Mouse (Mus musculus) heart, embryonic 15.5 days (tissue): Measurements from ENCODE around the gene Rbfox1. TPM values are rescaled to one million over a fixed set of nuclear protein-coding genes. Genes with fewer than 3 reads are reported as not detected.

ENCODE experiments used
- ATAC-seq: fragments of 200-750 bp; cut with Nextera tagmentation; replicated peaks from 2 replicates; pipeline ENCODE4 v1.8.0; 2017; ENCODE audit warnings: low read depth, moderate TSS enrichment; ENCODE audit not compliant: insufficient number of reproducible peaks, insufficient read depth, low FRiP score
- H3K27ac ChIP-seq: fragments of 300-500 bp; sonication (generic); 2 replicates; pipeline ENCODE4 v1.5.1; 2015; ENCODE audit warnings: mild to moderate bottlenecking, inconsistent platforms
- H3K27me3 ChIP-seq: fragments of 300-500 bp; sonication (generic); 2 replicates; pipeline ENCODE4 v1.6.1; 2015; ENCODE audit warnings: inconsistent platforms
- H3K36me3 ChIP-seq: fragments of 300-500 bp; sonication (generic); 2 replicates; pipeline ENCODE4 v1.6.1; 2015; ENCODE audit warnings: mild to moderate bottlenecking, inconsistent platforms
- H3K4me1 ChIP-seq: fragments of 300-500 bp; sonication (generic); replicated peaks from 2 replicates; pipeline ENCODE4 v1.6.1; 2015; ENCODE audit warnings: inconsistent platforms
- H3K4me2 ChIP-seq: fragments of 300-500 bp; sonication (generic); 2 replicates; pipeline ENCODE4 v1.6.1; 2015; ENCODE audit warnings: inconsistent platforms, mild to moderate bottlenecking, moderate library complexity
- H3K4me3 ChIP-seq: fragments of 300-500 bp; sonication (generic); 2 replicates; pipeline ENCODE4 v1.5.1; 2015; ENCODE audit warnings: mild to moderate bottlenecking, inconsistent platforms
- H3K9ac ChIP-seq: fragments of 300-500 bp; sonication (generic); 2 replicates; pipeline ENCODE4 v1.6.1; 2015; ENCODE audit warnings: mild to moderate bottlenecking, inconsistent platforms
- H3K9me3 ChIP-seq: fragments of 300-500 bp; sonication (generic); replicated peaks from 2 replicates; pipeline ENCODE4 v1.6.1; 2016; ENCODE audit warnings: inconsistent platforms
- WGBS: fragments of 180-500 bp; shearing (Covaris S2); methylation state at CpG from one replicate; pipeline ENCODE4 v1.1.7; 2015; ENCODE audit warnings: mixed read lengths; 5-methylcytosine and 5-hydroxymethylcytosine counted together
- polyA plus RNA-seq: library from polyadenylated mRNA; unstranded; fragments of >200 nt; fragmentation: Nextera tagmentation; extraction: Ambion mirVana; gene quantifications from 2 replicates; pipeline ENCODE4 v1.2.1, GENCODE M21; 2015

Rbfox1 gene
- polyA plus RNA-seq, 1 experiment from 2014 or later = 4.9 TPM

GRCm38 (mm10) chr16:6365793-6366192 is 480.6 kb downstream of the Rbfox1 start:
- Histone ChIP-seq H3K9ac (no peak overlapping the region), H3K4me3 (no peak overlapping the region), H3K27ac (no peak overlapping the region), H3K9me3 (no peaks in the 10 kb centered on the region), H3K4me1 (no peaks in the 10 kb centered on the region), H3K27me3 (no peaks in the 10 kb centered on the region), H3K4me2 (no peak overlapping the region), H3K36me3 (no peaks in the 10 kb centered on the region)
- no peak for ATAC-seq
- 87% methylated on average over 2 of the region's 2 CpGs for WGBS

DNA sequence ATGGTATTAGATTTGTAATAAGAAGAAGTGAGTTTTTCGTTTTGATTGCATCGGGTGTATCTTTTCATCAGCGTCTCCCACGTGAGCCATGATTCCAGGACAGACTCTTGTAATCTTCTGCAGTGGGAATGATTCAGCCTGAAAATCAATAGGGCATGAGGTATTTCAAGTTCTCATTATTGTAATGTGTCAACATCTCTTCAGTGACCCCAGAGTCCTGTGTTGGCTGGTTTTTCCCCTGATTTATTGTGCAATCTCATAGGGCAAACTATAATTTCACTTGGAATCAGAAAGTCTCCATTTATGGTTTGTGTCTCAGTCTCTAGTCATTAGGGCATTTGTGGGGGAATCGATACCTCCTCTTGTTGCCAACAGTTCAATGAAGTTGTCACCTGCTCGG is 481.5 kb downstream of the Rbfox1 start:
- 79% methylated on average over 6 of the region's 6 CpGs for WGBS
- H3K36me3 ChIP-seq = no peaks in the 10 kb centered on the region
- H3K4me1 ChIP-seq = no peaks in the 10 kb centered on the region
- H3K9ac ChIP-seq = no peak overlapping the region
- H3K9me3 ChIP-seq = no peaks in the 10 kb centered on the region
- ATAC-seq = no peak
- no peak overlapping the region for H3K4me3 ChIP-seq
- no peaks in the 10 kb centered on the region for H3K27me3 ChIP-seq
- H3K27ac ChIP-seq = no peak overlapping the region
- H3K4me2 ChIP-seq = no peak overlapping the region

DNA sequence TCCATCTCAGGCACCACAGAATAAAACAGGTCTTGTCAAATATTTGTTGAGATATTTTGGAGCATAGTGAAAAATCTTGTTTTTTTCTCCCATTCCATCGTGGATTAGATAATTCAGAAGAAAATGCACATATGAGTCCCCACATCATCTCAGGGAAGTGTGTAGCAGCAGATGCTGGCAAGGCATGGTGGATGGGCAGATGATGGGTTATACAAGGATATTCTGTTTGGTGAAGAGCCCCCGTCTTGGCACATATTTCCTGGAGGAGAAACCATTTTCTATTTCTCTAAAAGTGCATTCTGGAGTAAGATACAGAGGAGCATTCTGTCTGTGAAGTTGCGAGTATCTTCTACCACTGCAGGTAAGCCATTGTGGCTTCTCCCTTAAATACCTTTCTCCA is 495.8 kb downstream of the Rbfox1 start:
- H3K9ac ChIP-seq = no peak overlapping the region
- H3K4me3 ChIP-seq = no peak overlapping the region
- no peaks in the 10 kb centered on the region for H3K27me3 ChIP-seq
- no peaks in the 10 kb centered on the region for H3K36me3 ChIP-seq
- no peak overlapping the region for H3K4me2 ChIP-seq
- H3K27ac ChIP-seq = no peak overlapping the region
- ATAC-seq = no peak
- 80% methylated on average over 3 of the region's 3 CpGs for WGBS
- no peaks in the 10 kb centered on the region for H3K4me1 ChIP-seq
- no peaks in the 10 kb centered on the region for H3K9me3 ChIP-seq

GRCm38 (mm10) chr16:6381572-6381971 is 496.4 kb downstream of the Rbfox1 start:
- Histone ChIP-seq H3K9ac (no peak overlapping the region), H3K36me3 (no peaks in the 10 kb centered on the region), H3K4me1 (no peaks in the 10 kb centered on the region), H3K4me3 (no peak overlapping the region), H3K27me3 (no peaks in the 10 kb centered on the region), H3K4me2 (no peak overlapping the region), H3K9me3 (no peaks in the 10 kb centered on the region), H3K27ac (no peak overlapping the region)
- ATAC-seq = no peak
- WGBS = 53% methylated on average over 2 of the region's 2 CpGs

GRCm38 (mm10) chr16:6382712-6383111 is 497.6 kb downstream of the Rbfox1 start:
- no peaks in the 10 kb centered on the region for H3K9me3 ChIP-seq
- H3K4me2 ChIP-seq = no peak overlapping the region
- no peaks in the 10 kb centered on the region for H3K27me3 ChIP-seq
- no peak overlapping the region for H3K9ac ChIP-seq
- no peak overlapping the region for H3K4me3 ChIP-seq
- 76% methylated on average over 5 of the region's 5 CpGs for WGBS
- H3K27ac ChIP-seq = no peak overlapping the region
- no peaks in the 10 kb centered on the region for H3K36me3 ChIP-seq
- H3K4me1 ChIP-seq = no peaks in the 10 kb centered on the region
- no peak for ATAC-seq

GRCm38 (mm10) chr16:6390278-6390930 is 505.2 kb downstream of the Rbfox1 start:
- WGBS = 65% methylated on average over 6 of the region's 6 CpGs
- ATAC-seq = no peak

DNA sequence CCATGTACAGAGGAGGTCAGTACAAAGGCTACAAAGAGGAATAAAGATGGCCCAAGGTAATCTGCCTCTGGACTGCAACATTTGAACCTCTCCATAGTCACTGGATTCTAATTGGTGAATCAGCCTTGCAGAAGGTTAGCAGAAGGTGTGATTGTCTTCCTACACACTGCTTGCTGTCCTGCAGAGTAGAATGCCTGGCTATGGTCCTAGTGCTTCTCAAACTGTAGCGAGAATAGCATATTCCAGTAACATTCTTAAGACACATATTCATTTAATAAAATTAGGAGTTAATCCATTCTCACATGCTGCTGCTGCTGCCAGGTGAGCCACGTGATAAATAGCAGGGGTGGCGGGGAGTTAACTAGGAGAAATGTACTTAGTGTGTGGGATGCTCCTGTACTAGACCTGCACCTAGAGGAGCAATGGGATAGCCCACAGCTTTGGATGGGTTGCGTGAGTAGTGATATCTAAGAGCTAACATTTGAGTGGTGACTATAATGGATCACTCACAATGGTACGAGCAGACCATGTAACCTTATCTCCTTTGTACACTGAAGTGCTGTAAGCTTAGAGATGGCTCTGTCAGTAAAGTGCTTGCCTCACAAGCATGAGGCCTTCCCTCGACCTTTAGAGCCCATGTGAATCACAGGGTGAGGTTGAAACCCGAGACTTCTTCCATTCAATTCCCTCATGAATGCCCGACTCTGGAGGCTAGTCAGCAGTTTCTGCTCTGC is 511.7 kb downstream of the Rbfox1 start:
- Histone ChIP-seq H3K27me3 (no peaks in the 10 kb centered on the region), H3K9me3 (no peaks in the 10 kb centered on the region), H3K36me3 (no peaks in the 10 kb centered on the region), H3K27ac (no peak overlapping the region), H3K4me2 (no peak overlapping the region), H3K4me3 (no peak overlapping the region), H3K4me1 (no peaks in the 10 kb centered on the region), H3K9ac (no peak overlapping the region)
- no peak for ATAC-seq
- WGBS = 53% methylated on average over 8 of the region's 8 CpGs

More at GRCm38 (mm10) chr16:6390278-6390930, 505.2 kb downstream of the Rbfox1 start:
- Histone ChIP-seq H3K9me3 (no peaks in the 10 kb centered on the region), H3K36me3 (no peaks in the 10 kb centered on the region), H3K4me1 (no peaks in the 10 kb centered on the region), H3K27me3 (no peaks in the 10 kb centered on the region), H3K27ac (no peak overlapping the region), H3K4me3 (no peak overlapping the region), H3K9ac (no peak overlapping the region), H3K4me2 (no peak overlapping the region)

GRCm38 (mm10) chr16:6397635-6398034 is 512.5 kb downstream of the Rbfox1 start:
- Histone ChIP-seq H3K4me3 (no peak overlapping the region), H3K4me1 (no peaks in the 10 kb centered on the region), H3K9me3 (no peaks in the 10 kb centered on the region), H3K27ac (no peak overlapping the region), H3K9ac (no peak overlapping the region), H3K36me3 (no peaks in the 10 kb centered on the region), H3K27me3 (no peaks in the 10 kb centered on the region), H3K4me2 (no peak overlapping the region)
- ATAC-seq = no peak
- WGBS = 87% methylated on average over 2 of the region's 2 CpGs

- ATAC-seq = no peak
Measured at GRCm38 (mm10) chr16:6402816-6403215, 517.7 kb downstream of the Rbfox1 start.

GRCm38 (mm10) chr16:6414846-6415245 is 529.7 kb downstream of the Rbfox1 start:
- no peaks in the 10 kb centered on the region for H3K4me1 ChIP-seq
- H3K27ac ChIP-seq = no peak overlapping the region
- no peaks in the 10 kb centered on the region for H3K36me3 ChIP-seq
- no peaks in the 10 kb centered on the region for H3K9me3 ChIP-seq
- ATAC-seq = no peak
- H3K4me2 ChIP-seq = no peak overlapping the region
- H3K4me3 ChIP-seq = no peak overlapping the region
- no peaks in the 10 kb centered on the region for H3K27me3 ChIP-seq
- no peak overlapping the region for H3K9ac ChIP-seq
- 45% methylated on average over 2 of the region's 2 CpGs for WGBS

More at GRCm38 (mm10) chr16:6402816-6403215, 517.7 kb downstream of the Rbfox1 start:
- H3K4me1 ChIP-seq = no peaks in the 10 kb centered on the region
- no peak overlapping the region for H3K4me2 ChIP-seq
- H3K27me3 ChIP-seq = no peaks in the 10 kb centered on the region
- no peaks in the 10 kb centered on the region for H3K9me3 ChIP-seq
- H3K9ac ChIP-seq = no peak overlapping the region
- 80% methylated on average over 3 of the region's 3 CpGs for WGBS
- no peak overlapping the region for H3K4me3 ChIP-seq
- H3K36me3 ChIP-seq = no peaks in the 10 kb centered on the region
- no peak overlapping the region for H3K27ac ChIP-seq

GRCm38 (mm10) chr16:6421623-6422145 is 536.5 kb downstream of the Rbfox1 start:
- no peak overlapping the region for H3K4me2 ChIP-seq
- H3K9me3 ChIP-seq = no peaks in the 10 kb centered on the region
- no peaks in the 10 kb centered on the region for H3K27me3 ChIP-seq
- WGBS = 50% methylated on average over 3 of the region's 3 CpGs
- no peak overlapping the region for H3K4me3 ChIP-seq
- H3K9ac ChIP-seq = no peak overlapping the region
- no peaks in the 10 kb centered on the region for H3K4me1 ChIP-seq
- H3K27ac ChIP-seq = no peak overlapping the region
- no peak for ATAC-seq
- no peaks in the 10 kb centered on the region for H3K36me3 ChIP-seq
